Mouse (Mus musculus): ENCODE data around the gene Fundc2. TPM values are rescaled to one million over a fixed set of nuclear protein-coding genes. Genes with fewer than 3 reads are reported as not detected.
A peak's percentile ranks its signal among the peaks of the same experiment; 100 is the strongest.

The Fundc2 gene
- 31.1 TPM in 2 replicates for polyA plus RNA-seq (2015; fragmentation: Nextera tagmentation; extraction: Ambion mirVana)

DNA sequence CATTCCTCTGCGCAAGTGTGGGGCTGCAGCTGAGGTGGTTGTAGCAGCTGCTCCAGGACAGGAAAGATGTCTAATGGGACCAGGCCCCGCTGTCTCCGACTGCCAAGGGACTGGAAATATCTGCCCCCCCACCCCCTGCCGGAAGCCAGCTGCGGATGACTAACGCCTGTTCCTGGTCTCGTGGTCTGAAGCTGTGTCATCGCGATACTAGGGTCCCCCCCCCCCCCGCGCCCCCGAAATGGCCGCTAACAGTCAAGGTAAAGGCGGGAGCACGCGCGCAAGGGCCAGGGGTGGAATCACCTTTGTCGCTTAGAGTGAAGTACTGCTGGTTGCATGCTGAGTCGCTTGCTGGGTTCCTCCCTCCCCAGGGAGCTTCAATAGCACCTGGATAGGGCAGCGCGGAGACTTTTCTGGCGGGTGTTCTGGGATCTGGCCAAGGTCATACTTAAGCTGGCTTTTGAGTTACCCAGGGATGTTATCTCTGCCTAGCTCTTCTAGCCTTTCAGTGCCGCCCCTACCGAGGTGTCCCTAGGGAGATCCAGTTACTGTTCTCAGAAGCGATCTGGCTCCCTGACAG is at the start of gene Fundc2, which contains the start of gene F8:
Gene Fundc2 (plus strand): TSS at position 205 of the 577 bp plus-strand sequence.
Gene F8 (minus strand): TSS at position 421 of the 577 bp plus-strand sequence.
- Histone ChIP-seq H3K36me3 (no peaks in the 10 kb centered on the region), H3K4me1 (replicated peaks) (peaks cover 4% of the 10 kb centered on the region), H3K4me3 (peak within 1 kb of the TSS; percentile 51), H3K4me2 (peak within 1 kb of the TSS; percentile 52), H3K9ac (peak within 1 kb of the TSS; percentile 76), H3K27ac (replicated peaks) (peak within 1 kb of the TSS; percentile 75), H3K9me3 (no peaks in the 10 kb centered on the region), H3K27me3 (no peaks in the 10 kb centered on the region)
- 14% methylated on average over 25 of the region's 25 CpGs for WGBS
- peak; percentile 99 for ATAC-seq (ENCODE audit: low read depth)

DNA sequence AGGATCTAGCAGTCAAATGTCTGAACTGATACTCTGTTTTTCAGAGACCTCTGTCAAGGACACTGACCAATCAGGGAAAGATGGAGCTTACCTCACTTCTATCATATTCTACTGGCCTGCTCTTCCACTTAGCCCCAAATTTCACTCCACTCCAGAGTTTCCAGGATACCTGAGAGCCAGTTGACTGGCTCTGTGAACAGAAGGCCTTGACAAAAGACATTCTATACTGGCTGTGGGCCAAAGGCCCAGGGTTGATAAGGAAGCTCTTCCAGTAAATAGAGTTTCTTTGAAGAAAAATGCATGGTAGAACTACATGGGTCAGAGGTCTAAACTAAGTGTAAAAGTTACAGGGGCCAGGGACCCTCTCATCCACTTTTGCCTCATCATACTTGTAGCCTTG is 12.0 kb upstream of the Fundc2 start:
- H3K4me1 ChIP-seq (replicated peaks) = no peaks in the 10 kb centered on the region
- no peak overlapping the region for H3K4me2 ChIP-seq
- no peak overlapping the region for H3K9ac ChIP-seq
- H3K27me3 ChIP-seq = no peaks in the 10 kb centered on the region
- no peak overlapping the region for H3K4me3 ChIP-seq
- H3K36me3 ChIP-seq = no peaks in the 10 kb centered on the region
- H3K9me3 ChIP-seq = no peaks in the 10 kb centered on the region
- ATAC-seq (ENCODE audit: low read depth) = no peak
- H3K27ac ChIP-seq (replicated peaks) = no peak overlapping the region

DNA sequence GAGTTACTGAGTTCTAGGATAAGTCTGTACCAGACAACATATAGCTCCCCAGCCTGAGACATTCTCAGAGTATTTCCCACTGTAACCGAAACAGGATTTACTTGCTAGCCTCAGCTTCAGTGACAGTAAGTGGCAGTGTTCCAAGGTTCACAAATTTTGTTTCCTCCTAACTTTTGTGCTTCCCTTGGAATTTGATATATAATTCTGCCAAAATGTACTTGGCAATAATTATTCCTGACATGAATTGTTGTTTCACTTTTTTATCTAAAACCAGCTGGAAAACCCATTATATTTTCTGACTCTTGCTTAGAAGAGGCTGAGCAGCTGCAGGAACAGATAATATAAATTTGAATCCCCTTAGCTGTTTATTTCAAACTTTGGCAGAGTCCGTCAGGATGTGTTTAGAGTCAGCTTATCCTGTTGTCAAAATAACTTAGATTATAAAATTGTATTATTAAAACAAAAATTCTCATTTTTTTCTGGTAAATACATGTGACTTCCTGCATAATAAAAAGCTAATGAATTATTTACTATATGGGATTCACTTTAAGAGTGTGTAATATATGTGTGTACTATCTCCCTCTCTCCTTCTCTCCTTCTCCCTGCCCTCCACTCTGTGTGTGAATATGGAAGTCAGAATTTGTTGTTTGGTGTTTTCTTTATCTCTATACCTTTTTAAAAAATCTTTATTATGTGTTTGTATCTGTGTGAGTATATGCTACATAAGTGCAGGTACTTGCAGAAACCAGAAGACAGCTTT is 9.4 kb upstream of the Fundc2 start:
- H3K27ac ChIP-seq (replicated peaks) = no peak overlapping the region
- no peaks in the 10 kb centered on the region for H3K27me3 ChIP-seq
- H3K9me3 ChIP-seq = no peaks in the 10 kb centered on the region
- H3K36me3 ChIP-seq = no peaks in the 10 kb centered on the region
- no peak overlapping the region for H3K4me3 ChIP-seq
- H3K4me1 ChIP-seq (replicated peaks) = no peaks in the 10 kb centered on the region
- no peak overlapping the region for H3K9ac ChIP-seq
- ATAC-seq (ENCODE audit: low read depth) = no peak
- 80% methylated on average over 2 of the region's 2 CpGs for WGBS
- H3K4me2 ChIP-seq = no peak overlapping the region

DNA sequence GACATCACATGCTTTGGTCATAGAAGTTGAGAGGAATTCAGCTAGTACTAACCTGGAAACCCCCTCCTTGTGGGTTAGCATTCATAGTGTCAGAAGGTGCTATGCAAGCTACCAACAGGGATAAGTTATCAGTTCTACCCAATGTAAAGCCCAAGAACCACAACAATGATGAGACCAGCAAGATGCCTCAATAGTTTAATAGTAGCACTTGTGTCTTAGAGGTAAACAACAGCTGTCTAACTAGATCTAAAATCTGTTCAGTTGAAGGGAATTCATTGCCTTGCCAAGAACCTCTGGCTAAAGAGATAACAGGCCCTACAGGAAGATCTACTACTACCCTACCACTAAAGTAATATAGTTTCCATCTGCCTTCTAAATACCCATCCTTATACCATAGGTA is 5.4 kb upstream of the Fundc2 start:
- no peak for ATAC-seq (ENCODE audit: low read depth)
- Histone ChIP-seq H3K27me3 (no peaks in the 10 kb centered on the region), H3K9me3 (no peaks in the 10 kb centered on the region), H3K4me3 (no peak overlapping the region), H3K4me1 (replicated peaks) (no peaks in the 10 kb centered on the region), H3K9ac (no peak overlapping the region), H3K4me2 (no peak overlapping the region), H3K36me3 (no peaks in the 10 kb centered on the region), H3K27ac (replicated peaks) (no peak overlapping the region)

DNA sequence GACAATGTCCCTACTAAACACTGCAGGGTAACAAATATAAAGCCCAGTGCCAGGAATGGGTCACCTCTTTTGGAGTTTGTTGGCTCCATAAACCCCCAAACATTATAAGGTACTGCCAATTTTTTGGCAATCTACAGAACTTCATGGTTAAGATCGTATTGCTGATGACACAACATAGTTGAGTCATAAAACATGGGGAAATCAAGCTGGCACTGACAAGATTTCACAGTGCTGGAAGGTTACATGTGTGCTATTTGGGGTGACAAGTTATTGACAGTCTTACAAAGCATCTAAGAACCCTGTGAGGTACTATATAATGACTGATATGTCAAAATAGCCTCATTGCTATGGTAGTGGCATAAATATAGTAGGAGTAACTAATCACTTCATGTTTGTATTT is 1.0 kb upstream of the Fundc2 start:
- Histone ChIP-seq H3K27me3 (no peaks in the 10 kb centered on the region), H3K9me3 (no peaks in the 10 kb centered on the region), H3K4me3 (no peak overlapping the region), H3K4me2 (no peak overlapping the region), H3K36me3 (no peaks in the 10 kb centered on the region), H3K4me1 (replicated peaks) (peaks cover 4% of the 10 kb centered on the region), H3K27ac (replicated peaks) (no peak overlapping the region), H3K9ac (no peak overlapping the region)
- ATAC-seq (ENCODE audit: low read depth) = no peak
- WGBS = 92% methylated on average over 1 of the region's 1 CpGs

DNA sequence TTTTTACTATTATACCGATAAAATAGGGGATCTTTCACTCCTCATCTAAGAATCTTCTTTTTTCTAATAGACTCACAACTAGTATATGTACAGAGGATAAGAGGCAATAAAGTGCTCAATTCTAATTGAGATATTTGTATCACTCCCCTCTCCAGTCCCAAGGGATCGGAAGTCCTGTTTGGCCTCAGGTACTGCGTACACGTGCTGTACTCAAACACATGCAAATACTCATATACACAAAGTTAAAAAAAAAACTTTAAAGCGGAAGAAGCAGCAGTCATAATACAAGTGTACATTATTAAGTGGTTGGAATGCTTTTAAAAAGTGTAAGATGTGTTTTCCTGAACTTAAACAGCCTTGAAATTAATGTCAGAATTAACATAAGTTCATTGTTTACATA is 500 bp upstream of the Fundc2 start:
- Histone ChIP-seq H3K9me3 (no peaks in the 10 kb centered on the region), H3K36me3 (no peaks in the 10 kb centered on the region), H3K4me2 (peak overlapping the region; percentile 52), H3K27me3 (no peaks in the 10 kb centered on the region), H3K4me1 (replicated peaks) (peaks cover 4% of the 10 kb centered on the region), H3K27ac (replicated peaks) (peak overlapping the region; percentile 75), H3K4me3 (peak overlapping the region; percentile 51), H3K9ac (no peak overlapping the region)
- ATAC-seq (ENCODE audit: low read depth) = peak; percentile 56
- 72% methylated on average over 5 of the region's 5 CpGs for WGBS

DNA sequence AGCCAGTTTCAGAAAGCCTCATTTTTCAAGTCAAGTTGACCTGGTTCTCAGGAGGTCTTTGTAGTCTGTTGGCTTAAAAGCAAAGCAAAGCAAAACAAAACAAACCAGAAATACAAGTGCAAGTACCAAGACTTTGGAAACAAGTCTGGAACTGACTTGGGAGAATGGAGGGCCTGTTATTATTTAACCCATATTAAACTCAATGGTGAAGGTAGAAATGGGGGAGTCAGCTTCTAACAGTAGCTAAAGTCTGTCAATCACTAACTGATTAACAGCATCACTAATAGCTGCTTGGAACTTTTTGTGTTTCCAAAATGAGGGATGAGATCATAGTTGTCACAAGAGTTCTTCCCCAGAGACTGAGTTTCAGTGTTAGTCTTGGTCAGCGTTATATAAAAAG is 17.3 kb downstream of the Fundc2 start:
- no peaks in the 10 kb centered on the region for H3K9me3 ChIP-seq
- WGBS = 91% methylated on average over 1 of the region's 1 CpGs
- H3K36me3 ChIP-seq = peaks cover 8% of the 10 kb centered on the region; the same call in 1 of the 2 replicates
- H3K4me3 ChIP-seq = no peak overlapping the region
- no peak overlapping the region for H3K27ac ChIP-seq (replicated peaks)
- H3K4me2 ChIP-seq = no peak overlapping the region
- H3K4me1 ChIP-seq (replicated peaks) = no peaks in the 10 kb centered on the region
- H3K27me3 ChIP-seq = no peaks in the 10 kb centered on the region
- ATAC-seq (ENCODE audit: low read depth) = no peak
- H3K9ac ChIP-seq = no peak overlapping the region

DNA sequence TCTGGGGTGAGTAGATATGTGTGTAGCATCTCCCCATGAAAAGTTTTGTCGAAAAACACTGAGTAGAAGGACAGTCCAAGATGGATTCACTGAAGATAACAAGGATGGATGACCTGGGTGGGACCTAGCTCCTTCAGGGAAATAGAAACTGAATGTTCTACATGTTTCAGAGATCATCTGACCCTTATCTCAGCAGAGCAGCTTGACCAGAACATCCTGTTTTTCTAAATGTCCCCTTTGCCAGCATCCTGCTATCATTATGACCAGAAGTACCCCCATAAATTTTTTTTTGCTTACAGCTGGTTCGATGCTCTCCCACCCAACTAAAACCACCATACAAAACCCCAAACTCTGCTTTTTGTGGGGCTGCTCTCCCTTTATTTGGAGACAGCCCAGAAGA is 20.5 kb downstream of the Fundc2 start:
- Histone ChIP-seq H3K27me3 (no peaks in the 10 kb centered on the region), H3K4me3 (no peak overlapping the region), H3K36me3 (peaks cover 4% of the 10 kb centered on the region; the same call in 1 of the 2 replicates), H3K9ac (no peak overlapping the region), H3K27ac (replicated peaks) (no peak overlapping the region), H3K4me1 (replicated peaks) (no peaks in the 10 kb centered on the region), H3K9me3 (no peaks in the 10 kb centered on the region), H3K4me2 (no peak overlapping the region)
- ATAC-seq (ENCODE audit: low read depth) = no peak
- 81% methylated on average over 2 of the region's 2 CpGs for WGBS

DNA sequence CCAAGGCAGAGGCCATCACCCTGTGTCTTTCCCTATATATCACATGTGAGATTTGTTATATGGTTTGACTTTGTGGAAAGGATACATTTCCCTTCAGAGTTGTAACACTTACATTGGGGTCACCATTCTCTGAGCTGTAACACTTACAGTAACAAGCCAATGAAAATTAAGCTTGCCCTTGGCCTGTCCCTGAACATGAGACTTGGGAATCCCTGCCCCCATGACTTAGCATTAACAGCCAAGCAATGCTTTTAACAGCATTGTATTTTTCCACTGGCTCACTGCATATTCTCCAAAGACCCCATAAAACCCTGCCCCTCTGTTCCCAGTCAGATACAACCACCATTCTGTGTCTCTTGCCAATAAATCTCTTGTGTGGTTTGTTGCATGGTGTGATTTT is 21.2 kb downstream of the Fundc2 start:
- Histone ChIP-seq H3K27me3 (no peaks in the 10 kb centered on the region), H3K9me3 (no peaks in the 10 kb centered on the region), H3K9ac (no peak overlapping the region), H3K36me3 (peaks cover 4% of the 10 kb centered on the region; the same call in 1 of the 2 replicates), H3K4me1 (replicated peaks) (no peaks in the 10 kb centered on the region), H3K4me2 (no peak overlapping the region), H3K27ac (replicated peaks) (no peak overlapping the region), H3K4me3 (no peak overlapping the region)
- ATAC-seq (ENCODE audit: low read depth) = no peak

DNA sequence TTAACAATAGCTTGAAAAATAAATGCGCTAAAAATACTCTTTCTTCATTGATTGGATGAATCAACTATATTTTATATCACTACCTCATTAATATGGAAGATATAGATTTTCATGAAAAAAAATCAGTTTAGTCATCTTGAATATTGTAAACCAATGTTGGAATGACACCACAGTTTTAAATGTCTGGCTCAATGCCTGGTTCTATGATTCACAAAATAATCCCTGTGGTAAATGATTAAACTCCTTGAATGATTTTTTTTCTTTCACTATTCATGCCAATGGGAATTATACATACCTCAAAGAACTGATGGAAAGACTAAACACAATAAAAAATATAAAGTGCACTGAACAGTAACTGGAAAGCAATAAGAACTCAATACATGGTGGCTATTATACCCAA is 27.5 kb downstream of the Fundc2 start:
- Histone ChIP-seq H3K4me2 (no peak overlapping the region), H3K27ac (replicated peaks) (no peak overlapping the region), H3K4me3 (no peak overlapping the region), H3K9me3 (no peaks in the 10 kb centered on the region), H3K9ac (no peak overlapping the region), H3K36me3 (0 out of 2 replicates have a peak, but pooled peaks cover 3% of the 10 kb centered on the region), H3K27me3 (no peaks in the 10 kb centered on the region), H3K4me1 (replicated peaks) (peaks cover 6% of the 10 kb centered on the region; the same call in 1 of the 2 replicates)
- ATAC-seq (ENCODE audit: low read depth) = no peak
- WGBS = 91% methylated on average over 1 of the region's 1 CpGs

DNA sequence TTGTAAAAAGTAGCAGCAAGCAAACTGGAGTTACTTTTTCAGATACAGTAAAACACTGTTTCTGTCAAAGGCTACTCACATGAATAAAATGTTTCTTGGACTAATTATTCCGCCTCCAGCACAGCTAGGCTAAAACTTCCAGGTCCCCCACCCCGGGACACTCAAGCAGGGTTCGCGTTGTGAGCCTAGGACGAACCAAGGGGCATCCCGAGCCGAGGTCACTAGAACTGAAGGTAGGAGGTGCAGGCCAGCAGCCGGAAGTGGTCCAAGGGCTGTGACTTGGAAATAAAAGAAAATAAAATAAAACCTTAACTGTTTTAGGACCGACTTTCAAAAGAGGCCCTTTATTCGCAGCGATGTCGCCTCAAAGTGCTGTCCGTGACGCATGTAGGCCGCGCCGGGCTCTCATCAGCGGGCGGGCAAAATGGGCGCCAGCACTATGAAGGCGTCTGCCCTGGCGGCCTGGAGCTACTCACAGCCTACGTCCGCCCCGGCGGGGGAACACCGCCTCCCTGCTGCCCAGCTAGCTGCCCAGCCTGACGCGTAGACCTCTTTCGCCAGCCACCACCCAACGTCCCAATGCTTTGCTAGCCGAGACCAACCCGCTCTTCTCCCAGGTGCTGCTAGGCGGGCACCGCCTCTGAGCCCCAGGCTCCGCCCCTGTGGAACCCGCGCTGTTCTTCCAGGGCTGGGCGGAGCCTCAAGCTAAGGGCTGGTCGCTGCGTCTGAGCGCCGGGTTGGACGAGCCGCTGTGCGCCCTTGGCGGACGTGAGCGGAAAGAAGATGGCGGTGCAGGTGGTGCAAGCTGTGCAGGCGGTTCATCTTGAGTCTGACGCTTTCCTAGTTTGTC is 34.0 kb downstream of the Fundc2 start, which contains the start of the genes Cmc4, Mtcp1 and Brcc3:
Gene Cmc4 (minus strand): TSS at position 649 of the 850 bp plus-strand sequence.
Gene Mtcp1 (minus strand): TSS at position 653 of the 850 bp plus-strand sequence.
Gene Brcc3 (plus strand): TSS at position 693 of the 850 bp plus-strand sequence.
- Histone ChIP-seq H3K27ac (replicated peaks) (peak within 1 kb of the TSS; percentile 91), H3K27me3 (no peaks in the 10 kb centered on the region), H3K36me3 (no peaks in the 10 kb centered on the region), H3K9ac (peak within 1 kb of the TSS; percentile 70), H3K4me3 (peak within 1 kb of the TSS; percentile 52), H3K9me3 (no peaks in the 10 kb centered on the region), H3K4me2 (peak within 1 kb of the TSS; percentile 58), H3K4me1 (replicated peaks) (peaks cover 15% of the 10 kb centered on the region; the same call in 1 of the 2 replicates)
- ATAC-seq (ENCODE audit: low read depth) = peak; percentile 100
- 16% methylated on average over 52 of the region's 52 CpGs for WGBS
